Mouse (Mus musculus) hindbrain, embryonic 12.5 days (tissue): ENCODE data around the gene Sesn1. TPM values are rescaled to one million over a fixed set of nuclear protein-coding genes. Genes with fewer than 3 reads are reported as not detected.

Experiments used
- ATAC-seq: fragments of 200-750 bp; cut with Nextera tagmentation; 2 replicates; pipeline ENCODE4 v1.8.0; 2017; ENCODE audit warnings: moderate TSS enrichment; ENCODE audit not compliant: low FRiP score
- H3K27ac ChIP-seq: fragments of 300-500 bp; sonication (generic); 2 replicates; pipeline ENCODE4 v1.5.1; 2016; ENCODE audit warnings: mild to moderate bottlenecking
- H3K27me3 ChIP-seq: fragments of 300-500 bp; sonication (generic); 2 replicates; pipeline ENCODE4 v1.6.1; 2016; ENCODE audit warnings: mild to moderate bottlenecking
- H3K36me3 ChIP-seq: fragments of 300-500 bp; sonication (generic); 2 replicates; pipeline ENCODE4 v1.6.1; 2016; ENCODE audit warnings: mild to moderate bottlenecking
- H3K4me1 ChIP-seq: fragments of 300-500 bp; sonication (generic); 2 replicates; pipeline ENCODE4 v1.6.1; 2016
- H3K4me2 ChIP-seq: fragments of 300-500 bp; sonication (generic); replicated peaks from 2 replicates; pipeline ENCODE4 v1.6.1; 2016; ENCODE audit warnings: mild to moderate bottlenecking
- H3K4me3 ChIP-seq: fragments of 300-500 bp; sonication (generic); 2 replicates; pipeline ENCODE4 v1.5.1; 2016; ENCODE audit warnings: mild to moderate bottlenecking
- H3K9ac ChIP-seq: fragments of 300-500 bp; sonication (generic); 2 replicates; pipeline ENCODE4 v1.6.1; 2016; ENCODE audit warnings: mild to moderate bottlenecking, moderate library complexity
- H3K9me3 ChIP-seq: fragments of 300-500 bp; sonication (generic); replicated peaks from 2 replicates; pipeline ENCODE4 v1.6.1; 2016; ENCODE audit warnings: mild to moderate bottlenecking
- WGBS: fragments of 180-500 bp; shearing (Covaris S2); methylation state at CpG from one replicate; pipeline ENCODE4 v1.1.7; 2016; 5-methylcytosine and 5-hydroxymethylcytosine counted together
- polyA plus RNA-seq: library from polyadenylated mRNA; unstranded; fragments of >200 nt; fragmentation: Nextera tagmentation; extraction: Ambion mirVana; gene quantifications from 2 replicates; pipeline ENCODE4 v1.2.1, GENCODE M21; 2016

Sesn1 gene
- polyA plus RNA-seq, 1 experiment from 2014 or later, result 33.0 TPM

DNA sequence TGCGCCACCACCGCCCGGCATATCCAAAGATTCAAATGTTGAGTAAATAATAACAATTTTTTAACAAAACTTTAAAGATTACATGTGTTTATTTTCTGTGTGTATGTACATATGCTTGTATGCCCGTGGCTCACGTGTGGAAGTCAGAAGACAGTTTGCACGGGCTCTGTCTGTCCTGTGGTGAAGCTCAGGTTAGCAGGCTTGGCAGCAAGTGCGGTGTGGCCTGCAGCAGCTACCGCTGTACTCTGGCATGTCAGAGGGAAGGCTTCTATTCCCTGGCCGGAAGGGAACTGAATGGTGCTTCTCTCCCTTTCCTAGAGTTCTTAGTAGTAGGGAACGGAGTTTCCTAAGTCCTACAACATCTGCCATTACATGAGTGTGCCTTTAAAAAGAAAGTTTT, 15.3 kb downstream of the Sesn1 start:
- no peak overlapping the region for H3K4me2 ChIP-seq
- H3K36me3 ChIP-seq, result no peaks in the 10 kb centered on the region
- 87% methylated on average over 10 of the region's 10 CpGs for WGBS
- H3K4me3 ChIP-seq, result no peak overlapping the region
- no peaks in the 10 kb centered on the region for H3K9me3 ChIP-seq
- H3K9ac ChIP-seq, result no peak overlapping the region
- ATAC-seq, result no peak
- no peaks in the 10 kb centered on the region for H3K4me1 ChIP-seq
- H3K27me3 ChIP-seq, result no peaks in the 10 kb centered on the region
- H3K27ac ChIP-seq, result no peak overlapping the region

DNA sequence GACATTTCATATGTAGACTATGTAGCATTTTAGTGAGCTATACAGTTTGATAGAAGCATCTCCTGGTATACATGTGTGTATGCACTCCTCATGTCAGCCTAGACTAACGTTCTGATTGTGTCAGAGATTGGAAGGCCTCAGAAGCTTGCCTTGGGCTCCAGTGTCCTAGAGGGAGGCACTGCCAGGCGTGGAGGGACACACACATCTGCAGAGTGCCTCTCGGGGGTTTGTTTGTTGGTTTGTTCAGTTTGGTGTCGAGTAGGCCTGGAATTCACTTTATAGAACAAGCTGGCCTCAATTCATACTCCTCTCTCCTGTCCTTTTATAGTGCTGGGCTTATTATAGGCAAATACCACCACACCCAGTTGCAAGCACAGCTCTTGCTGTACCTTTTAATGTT, 16.3 kb downstream of the Sesn1 start:
- no peak overlapping the region for H3K4me3 ChIP-seq
- H3K9ac ChIP-seq, result no peak overlapping the region
- no peak overlapping the region for H3K27ac ChIP-seq
- no peaks in the 10 kb centered on the region for H3K4me1 ChIP-seq
- no peaks in the 10 kb centered on the region for H3K27me3 ChIP-seq
- no peak for ATAC-seq
- H3K36me3 ChIP-seq, result no peaks in the 10 kb centered on the region
- H3K4me2 ChIP-seq, result no peak overlapping the region
- 86% methylated on average over 4 of the region's 4 CpGs for WGBS
- no peaks in the 10 kb centered on the region for H3K9me3 ChIP-seq

DNA sequence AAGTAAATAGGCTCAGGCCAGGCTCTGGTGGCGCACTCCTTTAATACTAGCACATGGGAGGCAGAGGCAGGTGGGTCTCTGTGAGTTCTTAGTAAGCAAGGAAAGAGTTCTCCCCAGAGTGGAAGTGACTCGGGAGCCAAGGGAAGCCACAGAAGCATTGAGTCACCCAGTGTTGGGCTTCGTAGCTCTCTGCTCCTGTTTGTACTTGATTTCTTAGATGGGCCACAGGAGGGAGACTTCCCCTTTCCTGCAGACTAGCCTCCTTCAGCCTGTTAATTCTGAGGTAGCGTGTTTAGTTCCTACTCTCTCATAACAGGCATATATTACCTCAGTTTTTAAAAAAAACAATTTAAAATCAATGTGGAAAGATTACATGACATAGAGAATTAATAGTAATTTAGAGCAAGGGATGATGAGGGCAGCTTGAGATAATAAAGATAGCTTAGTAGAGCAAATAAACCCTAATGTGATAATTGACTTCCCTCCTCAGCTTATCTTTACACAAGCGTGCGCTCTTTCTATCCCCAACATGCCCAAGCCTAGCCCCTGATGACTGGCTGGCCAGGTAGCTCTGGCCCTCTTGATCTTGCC, 16.9 kb downstream of the Sesn1 start:
- H3K4me2 ChIP-seq, result no peak overlapping the region
- no peaks in the 10 kb centered on the region for H3K9me3 ChIP-seq
- no peaks in the 10 kb centered on the region for H3K4me1 ChIP-seq
- 88% methylated on average over 6 of the region's 6 CpGs for WGBS
- H3K27ac ChIP-seq, result no peak overlapping the region
- no peaks in the 10 kb centered on the region for H3K27me3 ChIP-seq
- no peak for ATAC-seq
- H3K36me3 ChIP-seq, result no peaks in the 10 kb centered on the region
- no peak overlapping the region for H3K9ac ChIP-seq
- H3K4me3 ChIP-seq, result no peak overlapping the region

DNA sequence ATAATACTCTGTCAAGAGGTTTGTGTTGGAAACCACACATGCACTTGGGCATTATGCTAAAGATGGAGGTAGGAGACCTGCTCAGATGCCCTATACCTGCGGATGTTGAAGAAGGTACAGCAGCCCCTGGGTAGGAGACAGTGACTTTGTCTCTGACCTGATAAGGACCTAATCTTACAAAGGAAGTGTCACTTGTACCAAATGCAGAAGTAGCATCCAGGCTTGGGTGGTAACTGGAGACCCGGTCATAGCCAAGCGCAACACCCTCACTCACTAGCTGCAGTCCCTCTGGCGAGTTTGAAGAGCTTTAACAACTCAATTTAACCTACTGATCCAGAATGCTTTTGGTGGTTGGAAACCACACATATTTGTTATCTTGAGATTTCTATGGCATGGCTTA, 18.0 kb downstream of the Sesn1 start:
- no peaks in the 10 kb centered on the region for H3K9me3 ChIP-seq
- no peak overlapping the region for H3K4me2 ChIP-seq
- WGBS, result 87% methylated on average over 4 of the region's 4 CpGs
- H3K27ac ChIP-seq, result no peak overlapping the region
- no peaks in the 10 kb centered on the region for H3K4me1 ChIP-seq
- H3K4me3 ChIP-seq, result no peak overlapping the region
- no peaks in the 10 kb centered on the region for H3K27me3 ChIP-seq
- no peaks in the 10 kb centered on the region for H3K36me3 ChIP-seq
- H3K9ac ChIP-seq, result no peak overlapping the region
- no peak for ATAC-seq

DNA sequence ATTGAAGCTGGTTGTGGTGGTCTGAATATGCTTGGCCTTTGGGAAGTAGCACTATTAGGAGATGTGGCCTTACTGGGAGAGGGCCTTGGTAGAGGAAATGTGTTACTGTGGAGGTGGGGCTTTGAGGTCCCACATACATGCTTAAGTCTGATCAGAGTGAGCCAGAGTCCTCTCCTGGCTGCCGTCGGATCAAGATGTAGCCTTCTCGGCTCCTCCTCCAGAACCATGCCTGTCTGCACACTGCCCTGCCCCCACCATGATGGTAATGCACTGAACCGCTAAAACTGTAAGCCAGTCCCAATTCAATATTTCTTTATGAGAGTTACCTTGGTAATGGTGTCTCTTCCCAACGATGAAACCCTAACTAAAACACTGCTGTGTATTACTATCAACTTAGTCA, 19.5 kb downstream of the Sesn1 start:
- H3K4me3 ChIP-seq, result no peak overlapping the region
- H3K4me1 ChIP-seq, result no peaks in the 10 kb centered on the region
- H3K9ac ChIP-seq, result no peak overlapping the region
- ATAC-seq, result no peak
- H3K36me3 ChIP-seq, result no peaks in the 10 kb centered on the region
- no peak overlapping the region for H3K27ac ChIP-seq
- H3K4me2 ChIP-seq, result no peak overlapping the region
- no peaks in the 10 kb centered on the region for H3K9me3 ChIP-seq
- WGBS, result 82% methylated on average over 5 of the region's 5 CpGs
- no peaks in the 10 kb centered on the region for H3K27me3 ChIP-seq

DNA sequence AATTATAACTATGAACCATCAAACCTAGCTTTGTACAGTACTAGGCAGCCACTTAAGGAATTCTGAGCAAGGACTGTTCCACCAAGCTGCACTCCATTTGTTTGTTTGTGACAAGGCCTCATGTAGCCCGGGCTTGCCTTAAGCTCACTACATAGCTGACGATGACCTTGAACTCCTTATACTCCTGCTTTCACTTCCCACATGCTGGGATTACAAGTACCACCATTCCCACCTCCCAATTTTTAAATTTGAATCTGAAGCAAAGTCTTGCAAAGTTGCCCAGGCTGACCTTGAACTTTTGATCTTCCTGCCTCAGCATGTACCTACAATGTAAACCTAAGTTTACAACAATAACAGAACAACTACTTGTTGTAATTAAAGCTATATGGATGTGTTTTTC, 20.2 kb downstream of the Sesn1 start:
- no peak for ATAC-seq
- Histone ChIP-seq H3K9ac (no peak overlapping the region), H3K9me3 (no peaks in the 10 kb centered on the region), H3K4me1 (no peaks in the 10 kb centered on the region), H3K27me3 (no peaks in the 10 kb centered on the region), H3K4me3 (no peak overlapping the region), H3K4me2 (no peak overlapping the region), H3K36me3 (no peaks in the 10 kb centered on the region), H3K27ac (no peak overlapping the region)
- WGBS, result 94% methylated on average over 2 of the region's 2 CpGs

DNA sequence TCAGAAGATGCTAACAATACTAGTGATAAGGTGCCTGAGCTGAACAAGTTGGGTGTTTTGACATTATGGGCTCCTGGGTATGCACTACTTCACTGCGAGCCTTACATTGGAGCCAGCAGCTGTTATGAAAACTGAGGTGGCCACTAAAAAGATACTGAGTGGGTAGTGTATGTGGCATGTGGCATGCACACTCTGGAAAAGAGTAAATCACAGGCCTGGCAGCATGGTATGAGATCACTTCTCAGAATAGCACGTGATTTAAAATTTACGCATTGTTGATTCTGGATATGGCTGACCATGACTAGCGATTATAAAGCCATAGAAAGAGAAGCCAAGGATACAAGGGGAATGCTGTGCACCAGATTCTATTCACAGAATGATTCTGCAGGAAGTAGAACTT, 20.7 kb downstream of the Sesn1 start:
- ATAC-seq, result no peak
- Histone ChIP-seq H3K36me3 (no peaks in the 10 kb centered on the region), H3K4me1 (no peaks in the 10 kb centered on the region), H3K27me3 (no peaks in the 10 kb centered on the region), H3K4me2 (no peak overlapping the region), H3K4me3 (no peak overlapping the region), H3K9ac (no peak overlapping the region), H3K9me3 (no peaks in the 10 kb centered on the region), H3K27ac (no peak overlapping the region)
- WGBS, result 66% methylated on average over 4 of the region's 4 CpGs

DNA sequence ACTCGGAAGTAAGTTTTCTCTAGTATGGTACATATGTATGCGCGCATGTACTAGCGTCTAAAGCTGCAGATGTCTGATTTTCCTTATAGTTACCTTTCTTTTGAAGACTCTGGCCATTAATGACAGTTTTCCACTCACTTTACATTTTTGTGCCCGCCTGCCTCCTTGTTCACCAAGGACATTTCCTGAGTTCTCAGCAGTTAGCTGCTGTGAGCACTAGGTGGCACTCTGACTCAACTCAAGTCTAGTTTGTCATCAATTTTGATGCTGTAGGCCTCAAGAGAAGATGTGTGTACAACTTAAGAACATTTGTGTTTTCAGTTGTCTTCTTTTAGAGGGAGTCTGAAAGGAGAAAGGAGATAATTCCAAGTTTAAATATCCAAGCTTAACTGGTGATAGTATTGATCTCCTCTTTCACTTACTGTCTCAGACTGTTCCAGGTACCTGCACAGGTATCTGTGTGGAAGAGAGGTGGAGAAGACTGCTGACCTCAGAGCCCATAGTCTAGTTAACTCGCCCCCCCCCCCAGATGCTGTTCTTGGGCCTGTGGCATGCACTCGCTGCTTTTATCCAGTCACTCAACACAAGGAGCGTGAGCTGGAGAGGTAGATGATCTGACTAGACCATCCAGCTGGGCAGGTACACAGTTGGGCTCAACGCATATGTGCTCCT, 21.3 kb downstream of the Sesn1 start:
- no peaks in the 10 kb centered on the region for H3K9me3 ChIP-seq
- WGBS, result 50% methylated on average over 9 of the region's 9 CpGs
- no peak overlapping the region for H3K9ac ChIP-seq
- H3K4me3 ChIP-seq, result no peak overlapping the region
- H3K27ac ChIP-seq, result no peak overlapping the region
- H3K27me3 ChIP-seq, result no peaks in the 10 kb centered on the region
- no peaks in the 10 kb centered on the region for H3K36me3 ChIP-seq
- no peak overlapping the region for H3K4me2 ChIP-seq
- no peaks in the 10 kb centered on the region for H3K4me1 ChIP-seq
- ATAC-seq, result no peak

DNA sequence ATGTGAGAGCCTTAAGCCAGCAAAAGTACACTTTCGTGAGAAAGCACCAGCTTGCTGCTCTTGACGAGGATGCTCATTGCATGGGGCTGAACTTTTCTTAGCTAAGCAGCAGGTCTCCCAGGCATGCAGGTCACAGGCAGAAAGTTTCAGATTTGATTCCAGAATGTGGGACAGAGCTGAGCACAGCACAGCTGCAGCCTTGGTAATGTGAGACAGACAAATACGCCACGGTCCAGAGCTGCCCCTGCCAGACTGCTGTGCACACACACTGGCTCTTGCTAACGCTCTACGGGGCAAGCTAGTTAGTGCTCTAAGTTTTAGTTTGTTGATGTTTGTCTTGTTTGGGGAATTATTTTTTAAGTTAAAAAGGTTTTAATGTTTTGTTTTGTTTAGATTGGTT, 22.5 kb downstream of the Sesn1 start:
- no peak overlapping the region for H3K4me2 ChIP-seq
- 68% methylated on average over 6 of the region's 6 CpGs for WGBS

DNA sequence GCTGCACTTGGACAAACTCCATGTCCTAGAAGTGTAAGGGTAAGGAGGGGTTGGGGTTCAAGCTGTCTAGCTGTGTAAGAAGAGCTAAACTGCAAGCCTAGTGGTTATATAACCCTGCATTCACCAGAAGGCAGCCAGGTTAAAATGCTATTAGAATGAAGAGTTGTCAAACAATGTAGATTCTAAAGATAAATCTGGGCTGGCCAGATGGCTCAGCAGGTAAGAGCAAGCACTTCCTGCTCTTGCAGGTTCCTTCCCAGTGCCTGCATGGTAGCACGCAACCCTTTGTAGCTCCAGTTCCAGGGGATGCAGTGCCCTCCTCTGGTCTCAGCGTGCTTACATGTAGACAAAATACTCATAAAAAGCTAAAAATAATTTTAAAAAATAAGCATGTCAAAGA, 24.4 kb downstream of the Sesn1 start:
- Histone ChIP-seq H3K9ac (no peak overlapping the region), H3K27me3 (no peaks in the 10 kb centered on the region), H3K36me3 (no peaks in the 10 kb centered on the region), H3K9me3 (no peaks in the 10 kb centered on the region), H3K27ac (no peak overlapping the region), H3K4me2 (no peak overlapping the region), H3K4me1 (no peaks in the 10 kb centered on the region), H3K4me3 (no peak overlapping the region)
- no peak for ATAC-seq
- 83% methylated on average over 2 of the region's 2 CpGs for WGBS

More for the DNA sequence above, 22.5 kb downstream of the Sesn1 start:
- Histone ChIP-seq H3K27me3 (no peaks in the 10 kb centered on the region), H3K9ac (no peak overlapping the region), H3K27ac (no peak overlapping the region), H3K9me3 (no peaks in the 10 kb centered on the region), H3K4me1 (no peaks in the 10 kb centered on the region), H3K4me3 (no peak overlapping the region), H3K36me3 (no peaks in the 10 kb centered on the region)
- no peak for ATAC-seq

DNA sequence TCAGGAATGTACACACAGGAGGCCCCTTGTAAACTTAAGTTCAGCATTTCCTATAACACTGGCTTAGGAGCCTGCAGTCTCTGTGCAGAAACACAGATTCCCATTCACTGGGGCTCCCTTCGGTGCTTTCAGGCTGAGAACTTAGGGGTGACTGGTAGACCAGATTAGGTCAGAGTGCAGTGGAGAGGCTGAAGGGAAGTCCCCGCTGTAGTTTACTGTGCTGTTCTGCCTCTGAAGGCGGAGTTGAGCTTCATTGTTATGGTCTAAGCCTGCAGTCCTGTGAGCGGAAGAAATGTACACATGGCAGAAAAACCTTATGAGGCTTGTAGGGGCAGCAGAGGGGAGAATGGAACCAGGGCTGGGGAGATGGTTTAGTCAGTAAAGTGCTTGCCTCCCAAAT, 29.2 kb downstream of the Sesn1 start:
- no peaks in the 10 kb centered on the region for H3K4me1 ChIP-seq
- no peaks in the 10 kb centered on the region for H3K9me3 ChIP-seq
- no peak for ATAC-seq
- H3K27me3 ChIP-seq, result no peaks in the 10 kb centered on the region
- no peak overlapping the region for H3K27ac ChIP-seq
- no peak overlapping the region for H3K4me2 ChIP-seq
- WGBS, result 92% methylated on average over 4 of the region's 4 CpGs
- H3K36me3 ChIP-seq, result no peaks in the 10 kb centered on the region
- H3K9ac ChIP-seq, result no peak overlapping the region
- H3K4me3 ChIP-seq, result no peak overlapping the region

DNA sequence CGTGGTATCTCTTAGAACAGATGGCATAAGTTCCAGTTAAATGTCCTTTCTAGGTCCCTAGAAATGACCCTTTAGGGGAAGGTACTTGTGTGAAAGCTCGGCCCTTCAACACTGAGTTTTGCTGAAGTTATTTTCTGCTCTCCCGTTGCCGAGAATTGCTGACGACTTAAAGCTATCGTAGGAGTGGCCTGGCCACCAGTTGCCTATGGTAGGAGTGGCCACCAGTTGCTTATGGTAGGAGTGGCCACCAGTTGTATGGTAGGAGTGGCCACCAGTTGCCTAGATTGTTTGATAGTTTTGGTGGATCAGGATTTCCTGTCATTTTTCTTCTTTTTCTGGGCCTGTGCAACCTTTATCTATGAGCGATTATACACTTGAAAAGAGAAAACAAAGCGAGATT, 38.0 kb downstream of the Sesn1 start:
- 94% methylated on average over 8 of the region's 8 CpGs for WGBS
- ATAC-seq, result no peak
- H3K9ac ChIP-seq, result no peak overlapping the region
- no peaks in the 10 kb centered on the region for H3K36me3 ChIP-seq
- no peak overlapping the region for H3K4me3 ChIP-seq
- H3K4me1 ChIP-seq, result no peaks in the 10 kb centered on the region
- no peaks in the 10 kb centered on the region for H3K27me3 ChIP-seq
- H3K4me2 ChIP-seq, result no peak overlapping the region
- H3K9me3 ChIP-seq, result no peaks in the 10 kb centered on the region
- no peak overlapping the region for H3K27ac ChIP-seq

DNA sequence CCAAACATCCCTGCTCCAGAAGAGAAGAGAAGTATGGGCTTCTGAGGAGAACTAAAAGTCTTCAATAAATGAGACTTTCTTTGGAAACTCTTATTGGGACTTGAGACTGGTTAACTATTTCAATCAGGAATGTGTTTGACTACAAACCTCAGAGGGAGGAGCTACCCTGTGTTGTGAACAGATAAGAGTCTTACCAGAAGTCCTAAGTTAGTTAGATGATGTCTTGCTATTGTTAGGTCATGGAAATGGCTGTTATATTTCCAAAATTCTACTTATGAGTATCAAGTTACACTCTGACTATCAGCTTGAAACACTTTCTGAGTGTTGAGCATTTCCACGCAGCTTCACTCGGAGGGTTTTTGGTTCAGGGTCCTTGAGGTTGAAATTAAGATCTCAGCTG, 39.0 kb downstream of the Sesn1 start:
- Histone ChIP-seq H3K4me3 (no peak overlapping the region), H3K36me3 (no peaks in the 10 kb centered on the region), H3K27ac (no peak overlapping the region), H3K27me3 (no peaks in the 10 kb centered on the region), H3K4me1 (no peaks in the 10 kb centered on the region), H3K4me2 (no peak overlapping the region), H3K9ac (no peak overlapping the region), H3K9me3 (no peaks in the 10 kb centered on the region)
- 83% methylated on average over 2 of the region's 2 CpGs for WGBS
- no peak for ATAC-seq
